Mouse (Mus musculus) adrenal gland, postnatal 0 days (tissue): Measurements from ENCODE around the gene Slc30a9. TPM values are rescaled to one million over a fixed set of nuclear protein-coding genes. Genes with fewer than 3 reads are reported as not detected.

Source experiments
- polyA plus RNA-seq: library from polyadenylated mRNA; unstranded; fragments of >200 nt; fragmentation: Nextera tagmentation; extraction: Ambion mirVana; gene quantifications from 2 replicates; pipeline ENCODE4 v1.2.1, GENCODE M21; 2015

Gene Slc30a9
- 96.2 and 118 TPM in 2 replicates for polyA plus RNA-seq

GRCm38 (mm10) chr5:67306698-67307521 is at the start of gene Slc30a9:
Gene Slc30a9 (plus strand): TSS chr5:67306955.

GRCm38 (mm10) chr5:67260531-67261371 is 46.0 kb upstream of the Slc30a9 start, which contains the start of gene Tmem33:
Gene Tmem33 (plus strand): TSS chr5:67260565.

Other genes with a start within 250 kb of the Slc30a9 start
- 25.7 and 54.0 TPM in 2 replicates for gene Phox2b, start 207.7 kb upstream of the Slc30a9 start, polyA plus RNA-seq
- 75.3 and 112 TPM in 2 replicates for gene Tmem33, start 46.4 kb upstream of the Slc30a9 start, polyA plus RNA-seq
- gene Bend4, start 121.4 kb downstream of the Slc30a9 start, polyA plus RNA-seq = 1.6 TPM in 2 replicates